Mouse (Mus musculus): ENCODE measurements around the gene Zfp987. TPM values are rescaled to one million over a fixed set of nuclear protein-coding genes. Genes with fewer than 3 reads are reported as not detected.
A peak's percentile ranks its signal among the peaks of the same experiment; 100 is the strongest.
"Not testable (repeated sequence)": the region's sequence is repeated elsewhere in the genome, so short reads cannot be mapped to it uniquely, and the experiment has no call there.

Gene Zfp987
- total RNA-seq (2017), result 1.9 and 2.2 TPM in 2 replicates

DNA sequence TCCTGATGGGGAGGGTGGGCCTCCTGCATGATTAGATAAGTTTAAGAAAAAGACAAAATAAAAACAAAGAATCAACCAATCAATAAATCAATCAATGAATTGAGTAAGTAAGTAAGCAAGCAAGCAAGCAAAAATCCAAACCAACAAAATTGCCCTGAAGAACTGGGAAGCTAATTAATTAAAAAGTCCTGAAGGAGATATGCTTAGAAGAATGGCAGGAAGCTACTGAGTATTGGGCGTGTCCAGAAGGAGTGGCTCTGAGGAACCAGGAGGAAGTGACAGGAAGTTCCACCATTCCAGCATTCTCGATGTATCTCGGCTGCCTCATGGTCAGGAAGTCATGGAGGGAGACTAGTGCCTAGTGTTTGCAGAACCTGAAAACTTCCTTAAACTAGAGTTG lies at the start of gene Zfp987:
Gene Zfp987, plus strand, starts transcription at position 301 of the 400 bp plus-strand sequence.
- ATAC-seq (ENCODE audit: extremely low read depth, insufficient number of reproducible peaks, low FRiP score, poor library complexity, severe bottlenecking), result not testable (repeated sequence)

DNA sequence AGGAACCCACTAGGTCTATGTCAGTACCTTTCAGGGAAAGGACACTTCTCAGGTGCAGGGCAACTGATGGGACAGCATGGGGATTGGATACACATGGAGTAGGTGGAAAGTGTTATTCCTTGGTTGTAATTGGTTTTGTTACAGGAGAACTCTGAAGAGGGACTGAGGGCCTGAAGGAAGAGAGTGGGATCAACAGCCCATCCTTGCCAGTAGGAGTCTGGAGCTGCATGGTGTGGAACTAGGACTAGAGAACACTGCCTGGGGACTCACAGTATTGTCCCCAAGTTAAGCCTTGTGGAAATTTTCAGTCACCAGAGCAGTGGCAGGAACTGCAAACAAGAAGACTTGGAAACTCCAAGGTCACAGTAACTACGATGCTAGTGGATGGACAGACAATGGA lies 44.6 kb upstream of the Zfp987 start:
- not testable (repeated sequence) for ATAC-seq (ENCODE audit: extremely low read depth, insufficient number of reproducible peaks, low FRiP score, poor library complexity, severe bottlenecking)

DNA sequence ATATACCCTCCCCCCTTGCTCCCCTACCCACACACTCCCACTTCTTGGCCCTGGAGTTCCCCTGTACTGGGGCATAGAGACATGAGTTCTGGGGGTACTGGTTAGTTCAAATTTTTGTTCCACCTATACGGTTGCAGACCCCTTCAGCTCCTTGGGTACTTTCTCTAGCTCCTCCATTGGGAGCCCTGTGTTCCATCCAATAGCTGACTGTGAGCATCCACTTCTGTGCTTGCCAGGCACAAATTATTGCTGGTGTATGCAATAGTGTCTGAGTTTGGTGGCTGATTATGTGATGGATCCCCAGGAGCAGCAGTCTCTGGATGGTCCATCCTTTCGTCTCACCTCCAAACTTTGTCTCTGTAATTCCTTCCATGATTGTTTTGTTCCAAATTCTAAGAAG lies 43.7 kb upstream of the Zfp987 start:
- ATAC-seq (ENCODE audit: extremely low read depth, insufficient number of reproducible peaks, low FRiP score, poor library complexity, severe bottlenecking), result not testable (repeated sequence)

DNA sequence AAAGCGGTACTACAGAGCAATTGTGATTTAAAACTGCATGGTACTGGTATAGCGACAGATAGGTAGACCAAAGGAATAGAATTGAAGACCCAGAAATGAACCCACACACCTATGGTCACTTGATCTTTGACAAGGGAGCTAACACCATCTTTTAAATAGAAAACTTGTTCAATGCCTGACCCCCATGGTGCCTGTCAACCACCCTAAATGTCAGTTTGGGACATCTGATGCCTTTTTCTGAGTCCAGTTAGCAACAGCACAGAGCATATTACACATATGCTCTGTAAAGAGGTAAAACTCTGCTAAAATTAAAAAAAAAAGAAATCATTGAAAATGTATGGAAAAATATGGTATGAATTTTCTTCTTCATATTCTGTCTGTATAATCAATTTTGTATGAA lies 41.8 kb upstream of the Zfp987 start:
- ATAC-seq (ENCODE audit: extremely low read depth, insufficient number of reproducible peaks, low FRiP score, poor library complexity, severe bottlenecking), result no peak

DNA sequence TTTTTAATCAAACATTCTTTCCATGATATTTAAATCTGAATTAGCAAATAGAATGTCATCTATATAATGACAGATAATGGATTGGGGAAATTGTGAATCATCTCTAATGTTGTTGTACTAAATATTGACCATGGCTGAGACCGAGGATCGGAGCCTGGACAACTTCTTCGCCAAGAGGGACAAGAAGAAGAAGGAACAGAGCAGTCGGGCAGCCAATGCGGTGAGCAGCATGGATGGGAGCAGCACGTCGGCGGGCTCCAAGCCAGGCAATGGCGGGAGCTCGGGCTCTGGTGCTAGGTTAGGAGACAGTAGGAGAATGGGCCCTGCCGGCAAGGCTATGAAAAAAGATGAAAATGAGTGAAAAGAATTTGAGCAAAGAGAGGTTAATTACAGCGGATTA lies 38.5 kb upstream of the Zfp987 start:
- ATAC-seq (ENCODE audit: extremely low read depth, insufficient number of reproducible peaks, low FRiP score, poor library complexity, severe bottlenecking), result not testable (repeated sequence)

DNA sequence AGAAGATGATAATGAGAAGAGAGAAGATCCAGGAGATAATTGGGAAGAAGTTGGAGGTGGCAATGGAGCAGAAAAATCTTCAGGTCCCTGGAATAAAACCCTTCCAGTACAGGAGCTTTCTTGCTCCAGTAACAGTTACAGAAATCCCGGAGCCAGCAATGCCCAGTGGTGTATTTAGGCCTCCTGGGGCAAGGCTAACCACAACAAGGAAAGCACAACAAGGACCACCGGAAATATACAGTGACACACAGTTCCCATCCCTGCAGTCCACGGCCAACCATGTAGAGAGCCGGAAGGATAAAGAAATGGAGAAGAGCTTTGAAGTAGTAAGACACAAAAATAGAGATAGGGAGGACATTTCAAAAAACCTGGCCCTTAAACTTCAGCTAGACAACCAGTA lies 38.0 kb upstream of the Zfp987 start:
- not testable (repeated sequence) for ATAC-seq (ENCODE audit: extremely low read depth, insufficient number of reproducible peaks, low FRiP score, poor library complexity, severe bottlenecking)

DNA sequence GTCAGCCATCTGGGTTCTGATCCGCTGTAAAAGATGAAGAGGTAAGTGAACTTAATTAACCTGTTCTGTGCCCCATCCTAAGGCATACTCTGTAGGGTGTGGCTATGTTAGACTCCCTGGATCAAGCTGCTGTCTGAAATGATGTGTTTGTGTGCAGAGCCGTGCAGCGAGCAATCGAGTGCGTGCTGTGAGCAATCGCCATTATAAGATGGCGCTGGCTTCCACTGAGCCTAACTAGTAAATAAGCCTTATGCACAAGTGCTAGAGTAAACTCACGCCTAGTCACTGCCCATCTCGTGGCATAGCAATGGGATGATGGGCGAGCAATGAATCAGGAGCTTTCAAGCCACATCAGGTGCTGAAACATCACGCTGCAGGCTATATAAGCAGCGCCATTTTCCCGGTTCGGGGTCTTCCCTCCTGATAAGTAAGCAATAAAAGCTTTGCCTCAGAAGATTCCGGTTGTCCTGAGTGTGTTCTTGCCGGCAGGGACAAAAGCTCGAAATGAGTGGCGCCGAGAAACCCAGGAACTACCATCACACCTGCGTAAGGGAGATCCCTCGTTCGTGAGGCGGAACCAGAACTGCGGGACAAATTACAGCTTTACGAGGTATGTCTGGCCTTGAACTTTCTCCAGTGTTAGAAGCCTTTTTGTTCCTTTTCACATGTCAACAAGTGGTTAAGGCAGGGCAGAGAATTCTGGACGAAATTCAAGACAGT lies 37.0 kb upstream of the Zfp987 start:
- ATAC-seq (ENCODE audit: extremely low read depth, insufficient number of reproducible peaks, low FRiP score, poor library complexity, severe bottlenecking), result not testable (repeated sequence)

DNA sequence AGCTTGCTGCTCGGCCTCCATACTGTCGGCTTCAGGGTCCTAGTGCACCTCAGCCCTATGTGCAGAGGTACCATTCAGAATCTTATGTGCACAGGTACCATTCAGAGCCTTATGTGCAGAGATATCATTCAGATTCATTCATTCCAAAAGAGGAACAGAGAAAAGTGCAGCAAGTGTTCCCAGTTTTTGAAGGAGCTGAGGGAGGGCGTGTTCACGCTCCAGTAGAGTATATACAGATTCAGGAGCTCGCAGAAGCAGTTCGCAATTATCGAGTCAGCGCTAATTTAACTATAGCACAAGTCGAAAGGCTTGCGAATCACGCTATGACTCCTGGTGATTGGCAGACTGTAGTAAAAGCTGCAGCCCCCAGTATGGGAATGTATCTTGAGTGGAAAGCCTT lies 36.0 kb upstream of the Zfp987 start:
- ATAC-seq (ENCODE audit: extremely low read depth, insufficient number of reproducible peaks, low FRiP score, poor library complexity, severe bottlenecking), result not testable (repeated sequence)

DNA sequence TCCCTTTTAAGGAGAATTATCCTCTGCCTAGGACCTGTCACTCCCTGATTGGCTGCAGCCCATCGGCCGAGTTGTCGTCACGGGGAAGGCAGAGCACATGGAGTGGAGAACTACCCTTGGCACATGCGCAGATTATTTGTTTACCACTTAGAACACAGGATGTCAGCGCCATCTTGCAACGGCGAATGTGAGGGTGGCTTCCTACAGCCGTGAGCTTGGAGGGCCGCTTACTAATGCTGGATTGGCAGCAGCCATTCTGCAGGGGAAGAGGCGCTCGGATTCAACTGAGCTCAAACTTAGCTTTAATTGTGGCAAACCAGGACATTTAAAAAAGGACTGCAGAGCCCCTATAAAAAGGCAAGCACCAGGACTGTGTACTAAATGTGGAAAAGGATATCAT lies 35.1 kb upstream of the Zfp987 start:
- not testable (repeated sequence) for ATAC-seq (ENCODE audit: extremely low read depth, insufficient number of reproducible peaks, low FRiP score, poor library complexity, severe bottlenecking)

DNA sequence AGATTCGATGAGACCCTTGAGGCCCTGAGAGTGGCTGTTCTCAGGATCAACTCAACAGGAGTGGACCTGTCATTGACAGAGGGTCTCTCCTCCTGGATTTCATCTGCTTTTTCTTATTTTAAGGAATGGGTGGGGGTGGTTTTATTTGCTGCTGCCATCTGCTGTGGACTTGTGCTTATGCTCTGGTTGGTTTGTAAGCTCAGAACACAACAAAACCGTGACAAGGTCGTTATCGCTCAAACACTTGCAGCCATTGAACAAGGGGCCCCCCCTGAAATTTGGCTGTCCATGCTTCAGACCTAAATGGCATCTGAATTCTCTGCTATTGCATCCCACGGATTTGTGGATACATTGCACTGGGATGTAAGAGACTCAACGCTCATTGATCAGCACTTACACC lies 34.1 kb upstream of the Zfp987 start:
- ATAC-seq (ENCODE audit: extremely low read depth, insufficient number of reproducible peaks, low FRiP score, poor library complexity, severe bottlenecking), result not testable (repeated sequence)

DNA sequence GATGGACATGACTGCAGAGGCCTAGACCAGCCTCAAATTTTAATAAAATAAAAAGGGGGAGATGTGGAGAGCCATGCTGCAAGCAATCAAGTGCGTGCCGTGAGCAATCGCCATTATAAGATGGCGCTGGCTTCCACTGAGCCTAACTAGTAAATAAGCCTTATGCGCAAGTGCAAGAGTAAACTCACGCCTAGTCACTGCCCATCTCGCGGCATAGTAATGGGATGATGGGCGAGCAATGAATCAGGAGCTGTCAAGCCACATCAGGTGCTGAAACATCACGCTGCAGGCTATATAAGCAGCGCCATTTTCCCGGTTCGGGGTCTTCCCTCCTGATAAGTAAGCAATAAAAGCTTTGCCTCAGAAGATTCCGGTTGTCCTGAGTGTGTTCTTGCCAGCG lies 33.5 kb upstream of the Zfp987 start:
- not testable (repeated sequence) for ATAC-seq (ENCODE audit: extremely low read depth, insufficient number of reproducible peaks, low FRiP score, poor library complexity, severe bottlenecking)

DNA sequence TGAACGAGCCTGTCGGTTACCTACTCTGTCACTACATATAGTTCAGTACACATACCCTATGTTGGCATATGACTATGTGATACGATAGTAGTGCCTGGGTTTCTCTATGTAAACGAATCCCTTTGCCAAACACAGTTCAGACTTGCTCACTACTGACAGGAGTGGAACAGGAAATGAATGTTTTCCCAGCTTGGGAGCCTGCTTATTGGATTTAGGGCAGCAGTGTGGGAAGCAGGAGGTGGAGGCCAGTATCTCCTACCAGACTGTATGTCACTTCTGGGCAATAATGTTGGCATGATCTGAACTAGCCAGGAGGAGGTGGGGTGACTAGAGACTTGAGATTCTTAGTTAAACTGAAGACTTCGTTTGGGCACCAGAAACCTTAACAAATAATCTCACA lies 32.3 kb upstream of the Zfp987 start:
- ATAC-seq (ENCODE audit: extremely low read depth, insufficient number of reproducible peaks, low FRiP score, poor library complexity, severe bottlenecking), result not testable (repeated sequence)

DNA sequence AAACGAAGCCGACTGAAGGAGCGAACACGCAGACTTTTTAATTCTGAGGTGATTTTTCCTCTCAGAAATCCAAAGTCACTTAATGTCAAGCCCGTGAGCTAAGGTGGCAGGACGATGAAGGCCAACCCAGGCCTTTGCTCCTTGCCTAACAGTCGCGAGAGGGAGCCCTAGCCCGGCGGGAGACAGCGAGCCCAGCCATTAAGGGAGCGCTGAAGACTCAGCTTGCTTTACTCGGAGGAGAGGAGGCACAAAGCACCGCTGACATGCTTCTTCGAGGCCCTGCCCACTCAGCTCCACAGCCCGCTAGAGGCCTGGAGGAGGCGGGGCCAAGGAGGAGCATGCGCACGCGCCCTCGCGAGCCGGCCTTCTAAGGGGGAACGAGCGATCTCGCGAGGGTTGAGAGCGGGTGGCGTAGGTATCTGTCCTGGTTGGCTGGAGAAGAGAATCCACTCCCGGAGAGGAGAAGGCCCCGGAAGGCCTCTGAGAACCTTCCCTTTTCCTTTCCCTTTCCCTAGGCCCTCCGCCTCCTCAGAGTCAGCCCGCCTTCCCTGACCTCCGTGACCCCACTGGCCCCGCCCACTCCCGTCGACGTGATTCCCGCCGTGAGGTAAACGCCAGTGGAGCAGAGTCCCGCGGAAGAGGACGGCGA lies 30.0 kb upstream of the Zfp987 start:
- not testable (repeated sequence) for ATAC-seq (ENCODE audit: extremely low read depth, insufficient number of reproducible peaks, low FRiP score, poor library complexity, severe bottlenecking)

DNA sequence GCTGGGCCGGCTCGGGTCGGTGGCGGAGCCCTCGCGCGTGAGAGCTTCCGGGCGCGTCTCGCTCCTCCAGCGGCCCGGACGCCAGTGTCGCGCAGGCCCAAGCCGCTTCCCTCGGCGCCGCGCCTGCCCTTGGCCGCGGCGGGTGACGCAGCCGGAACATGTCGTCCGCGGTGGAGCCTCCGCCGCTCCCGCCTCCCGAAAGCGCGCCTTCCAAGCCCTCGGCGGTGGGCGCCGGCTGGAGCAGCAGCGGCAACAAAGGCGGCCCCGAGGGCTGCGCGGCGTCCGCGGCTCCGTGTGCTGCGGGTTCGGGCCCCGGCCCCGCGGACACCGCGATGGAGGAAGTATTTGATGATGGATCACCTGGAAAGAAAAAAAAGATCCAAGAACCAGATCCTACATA lies 29.5 kb upstream of the Zfp987 start:
- not testable (repeated sequence) for ATAC-seq (ENCODE audit: extremely low read depth, insufficient number of reproducible peaks, low FRiP score, poor library complexity, severe bottlenecking)

DNA sequence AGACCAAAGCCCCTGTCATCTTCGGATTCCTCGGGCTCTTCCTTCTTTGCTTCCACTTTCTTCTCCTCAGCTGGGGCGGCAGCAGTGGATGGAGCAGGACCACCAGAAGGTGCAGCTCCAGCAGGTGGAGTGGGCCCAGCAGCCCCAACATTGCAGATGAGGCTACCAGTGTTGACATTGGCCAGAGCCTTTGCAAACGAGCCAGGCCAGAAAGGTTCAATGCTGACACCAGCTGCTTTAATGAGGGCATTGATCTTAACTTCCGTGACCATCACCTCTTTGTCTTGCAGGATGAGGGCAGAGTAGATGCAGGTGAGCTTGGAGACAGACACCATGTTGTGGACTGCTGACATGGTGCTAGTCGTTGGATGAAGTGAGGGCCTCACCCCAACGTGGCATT lies 23.8 kb upstream of the Zfp987 start:
- 0 out of 2 replicates have a peak, but pooled peaks have one; percentile 26 for ATAC-seq (ENCODE audit: extremely low read depth, insufficient number of reproducible peaks, low FRiP score, poor library complexity, severe bottlenecking)

DNA sequence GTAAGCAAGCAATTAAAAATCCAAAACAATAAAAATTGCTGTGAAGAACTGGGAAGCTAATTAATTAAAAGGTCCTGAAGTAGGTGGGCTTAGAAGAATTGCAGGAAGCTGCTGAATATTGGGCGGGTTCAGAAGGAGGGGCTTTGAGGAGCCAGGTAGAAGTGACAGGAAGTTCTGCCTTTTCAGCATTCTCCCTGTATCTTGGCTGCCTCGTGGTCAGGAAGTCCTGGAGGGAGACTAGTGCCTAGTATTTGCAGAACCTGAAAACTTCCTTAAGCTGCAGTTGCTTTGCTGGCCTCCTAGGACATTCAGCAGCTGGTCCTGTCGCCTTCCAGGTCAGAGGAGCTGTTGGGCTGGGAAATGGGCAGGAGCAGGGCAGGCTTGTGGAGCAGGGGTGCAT lies 4.3 kb downstream of the Zfp987 start:
- not testable (repeated sequence) for ATAC-seq (ENCODE audit: extremely low read depth, insufficient number of reproducible peaks, low FRiP score, poor library complexity, severe bottlenecking)

DNA sequence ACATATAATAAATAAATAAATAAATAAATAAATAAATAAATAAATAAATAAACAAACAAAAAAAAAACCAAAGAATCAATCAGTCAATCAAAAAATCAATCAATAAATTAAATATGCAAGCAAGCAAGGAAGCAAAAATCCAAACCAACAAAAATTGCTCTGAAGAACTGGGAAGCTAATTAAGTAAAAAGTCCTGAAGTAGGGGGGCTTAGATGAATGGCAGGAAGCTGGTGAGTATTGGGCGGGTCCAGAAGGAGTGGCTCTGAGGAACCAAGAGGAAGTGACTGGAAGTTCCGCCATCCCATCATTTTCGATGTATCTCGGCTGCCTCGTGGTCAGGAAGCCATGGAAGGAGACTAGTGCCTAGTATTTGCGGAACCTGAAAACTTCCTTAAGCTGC lies 59.4 kb downstream of the Zfp987 start, which contains the start of gene Zfp600:
Gene Zfp600, plus strand, starts transcription at position 301 of the 400 bp plus-strand sequence.
- not testable (repeated sequence) for ATAC-seq (ENCODE audit: extremely low read depth, insufficient number of reproducible peaks, low FRiP score, poor library complexity, severe bottlenecking)

DNA sequence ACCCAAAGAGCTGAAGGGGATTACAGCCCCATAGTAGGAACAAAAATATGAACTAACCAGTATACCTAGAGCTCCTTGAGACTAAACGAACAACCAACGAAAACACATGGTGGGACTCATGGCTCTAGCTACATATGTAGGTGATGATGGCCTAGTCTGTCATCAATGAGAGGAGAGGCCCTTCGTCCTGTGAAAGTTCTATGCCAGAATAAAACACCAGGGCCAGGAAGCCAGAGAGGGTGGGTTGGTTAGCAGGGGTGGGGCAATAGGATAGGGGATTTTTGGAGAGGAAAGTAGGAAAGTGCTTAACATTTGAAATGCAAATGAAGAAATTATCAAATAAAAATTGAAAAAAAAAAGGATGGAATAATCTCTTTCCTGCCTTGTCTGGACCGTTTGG lies 65.8 kb downstream of the Zfp987 start:
- ATAC-seq (ENCODE audit: extremely low read depth, insufficient number of reproducible peaks, low FRiP score, poor library complexity, severe bottlenecking), result not testable (repeated sequence)

DNA sequence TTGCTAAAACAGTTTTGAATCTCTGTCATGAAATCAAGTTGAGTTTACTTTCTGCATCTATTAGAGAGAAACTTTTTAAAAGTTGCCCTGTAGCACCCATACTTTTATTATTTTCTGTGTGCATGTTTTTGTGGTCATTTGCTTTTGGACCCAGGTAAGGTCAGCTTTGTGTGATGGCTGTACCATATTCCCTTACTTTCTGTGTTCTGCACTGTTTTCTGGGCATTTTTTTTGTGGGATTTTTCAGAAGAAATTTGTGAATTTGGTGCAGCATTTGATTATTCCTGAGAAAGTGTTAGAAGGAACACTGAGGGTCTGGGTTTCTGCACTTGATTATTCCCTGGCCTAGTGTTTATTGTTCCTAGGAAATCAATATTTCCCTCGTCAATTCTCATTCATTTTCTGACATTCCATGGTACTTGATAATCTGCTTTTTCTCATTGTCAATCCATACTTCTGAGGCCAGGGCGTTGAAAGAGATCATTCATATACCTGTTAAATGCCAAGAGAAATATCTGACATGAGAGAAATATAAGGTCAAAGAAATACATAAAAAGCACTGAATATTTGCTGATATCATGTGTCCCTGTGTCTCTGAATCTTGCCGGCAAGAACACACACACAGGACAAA lies 70.2 kb downstream of the Zfp987 start:
- not testable (repeated sequence) for ATAC-seq (ENCODE audit: extremely low read depth, insufficient number of reproducible peaks, low FRiP score, poor library complexity, severe bottlenecking)

Measured in neutrophil, adult 5-6 weeks (primary cell).